Mouse (Mus musculus) midbrain, embryonic 15.5 days (tissue): ENCODE measurements around the gene Plekha7. TPM values are rescaled to one million over a fixed set of nuclear protein-coding genes. Genes with fewer than 3 reads are reported as not detected.

ENCODE experiments used
- ATAC-seq: fragments of 200-750 bp; cut with Nextera tagmentation; replicated peaks from 2 replicates; pipeline ENCODE4 v1.8.0; 2017; ENCODE audit warnings: moderate TSS enrichment
- H3K27ac ChIP-seq: fragments of 300-500 bp; sonication (generic); 2 replicates; pipeline ENCODE4 v1.5.1; 2015; ENCODE audit warnings: mild to moderate bottlenecking, inconsistent platforms
- H3K27me3 ChIP-seq: fragments of 300-500 bp; sonication (generic); replicated peaks from 2 replicates; pipeline ENCODE4 v1.6.1; 2015; ENCODE audit warnings: inconsistent platforms
- H3K36me3 ChIP-seq: fragments of 300-500 bp; sonication (generic); replicated peaks from 2 replicates; pipeline ENCODE4 v1.6.1; 2015; ENCODE audit warnings: inconsistent platforms
- H3K4me1 ChIP-seq: fragments of 300-500 bp; sonication (generic); 2 replicates; pipeline ENCODE4 v1.6.1; 2015; ENCODE audit warnings: inconsistent platforms
- H3K4me2 ChIP-seq: fragments of 300-500 bp; sonication (generic); 2 replicates; pipeline ENCODE4 v1.6.1; 2015; ENCODE audit warnings: inconsistent platforms, mild to moderate bottlenecking, moderate library complexity
- H3K4me3 ChIP-seq: fragments of 300-500 bp; sonication (generic); 2 replicates; pipeline ENCODE4 v1.5.1; 2015; ENCODE audit warnings: mild to moderate bottlenecking, inconsistent platforms
- H3K9ac ChIP-seq: fragments of 300-500 bp; sonication (generic); 2 replicates; pipeline ENCODE4 v1.6.1; 2015; ENCODE audit warnings: mild to moderate bottlenecking, inconsistent platforms
- H3K9me3 ChIP-seq: fragments of 300-500 bp; sonication (generic); 2 replicates; pipeline ENCODE4 v1.6.1; 2016; ENCODE audit warnings: inconsistent platforms
- WGBS: fragments of 180-500 bp; shearing (Covaris S2); methylation state at CpG from one replicate; pipeline ENCODE4 v1.1.7; 2015; ENCODE audit warnings: mixed read lengths; 5-methylcytosine and 5-hydroxymethylcytosine counted together
- polyA plus RNA-seq: library from polyadenylated mRNA; unstranded; fragments of >200 nt; fragmentation: Nextera tagmentation; extraction: Ambion mirVana; gene quantifications from 2 replicates; pipeline ENCODE4 v1.2.1, GENCODE M21; 2015

The Plekha7 gene
- polyA plus RNA-seq, 1 experiment from 2014 or later: 11.1 TPM

GRCm38 (mm10) chr7:116308632-116308991 is 436 bp upstream of the Plekha7 start:
- Histone ChIP-seq H3K27ac (no peak overlapping the region), H3K9ac (no peak overlapping the region), H3K4me3 (peak overlapping the region; percentile 64), H3K4me1 (peaks cover 19% of the 10 kb centered on the region), H3K4me2 (peak overlapping the region; percentile 98), H3K27me3 (peaks cover 11% of the 10 kb centered on the region; the same call in 1 of the 2 replicates), H3K36me3 (no peaks in the 10 kb centered on the region), H3K9me3 (no peaks in the 10 kb centered on the region)
- 2% methylated on average over 16 of the region's 16 CpGs for WGBS
- peak; percentile 3; the same call in 1 of the 2 replicates for ATAC-seq

GRCm38 (mm10) chr7:116307099-116307870 is 891 bp downstream of the Plekha7 start:
- under 1% methylated on average over 62 of the region's 63 CpGs for WGBS
- Histone ChIP-seq H3K4me1 (peaks cover 19% of the 10 kb centered on the region), H3K27me3 (peaks cover 11% of the 10 kb centered on the region; the same call in 1 of the 2 replicates), H3K4me3 (peak overlapping the region; percentile 64), H3K36me3 (no peaks in the 10 kb centered on the region), H3K9me3 (no peaks in the 10 kb centered on the region), H3K27ac (peak overlapping the region; percentile 62), H3K4me2 (peak overlapping the region; percentile 98), H3K9ac (peak overlapping the region; percentile 31)
- ATAC-seq: peak; percentile 85

GRCm38 (mm10) chr7:116306601-116307000 is 1.6 kb downstream of the Plekha7 start:
- Histone ChIP-seq H3K4me3 (peak overlapping the region; percentile 64), H3K4me2 (peak overlapping the region; percentile 98), H3K36me3 (no peaks in the 10 kb centered on the region), H3K27me3 (peaks cover 11% of the 10 kb centered on the region; the same call in 1 of the 2 replicates), H3K9ac (no peak overlapping the region), H3K9me3 (no peaks in the 10 kb centered on the region), H3K4me1 (peaks cover 19% of the 10 kb centered on the region), H3K27ac (no peak overlapping the region)
- ATAC-seq: no peak
- 6% methylated on average over 5 of the region's 5 CpGs for WGBS

GRCm38 (mm10) chr7:116301661-116302311 is 6.4 kb downstream of the Plekha7 start:
- Histone ChIP-seq H3K27me3 (no peaks in the 10 kb centered on the region), H3K4me3 (no peak overlapping the region), H3K4me1 (peaks cover 3% of the 10 kb centered on the region), H3K36me3 (no peaks in the 10 kb centered on the region), H3K9me3 (no peaks in the 10 kb centered on the region), H3K9ac (no peak overlapping the region), H3K27ac (no peak overlapping the region), H3K4me2 (no peak overlapping the region)
- WGBS: 90% methylated on average over 5 of the region's 5 CpGs
- ATAC-seq: no peak

GRCm38 (mm10) chr7:116301144-116301543 is 7.0 kb downstream of the Plekha7 start:
- H3K9me3 ChIP-seq: no peaks in the 10 kb centered on the region
- no peak overlapping the region for H3K4me3 ChIP-seq
- H3K36me3 ChIP-seq: no peaks in the 10 kb centered on the region
- no peaks in the 10 kb centered on the region for H3K4me1 ChIP-seq
- H3K27ac ChIP-seq: no peak overlapping the region
- no peak for ATAC-seq
- no peaks in the 10 kb centered on the region for H3K27me3 ChIP-seq
- 91% methylated on average over 4 of the region's 4 CpGs for WGBS
- no peak overlapping the region for H3K4me2 ChIP-seq
- H3K9ac ChIP-seq: no peak overlapping the region

- no peak for ATAC-seq
- no peak overlapping the region for H3K4me2 ChIP-seq
- 85% methylated on average over 2 of the region's 2 CpGs for WGBS
- H3K4me1 ChIP-seq: no peaks in the 10 kb centered on the region
- no peaks in the 10 kb centered on the region for H3K9me3 ChIP-seq
- no peak overlapping the region for H3K4me3 ChIP-seq
- H3K27ac ChIP-seq: no peak overlapping the region
- H3K9ac ChIP-seq: no peak overlapping the region
- H3K36me3 ChIP-seq: no peaks in the 10 kb centered on the region
- no peaks in the 10 kb centered on the region for H3K27me3 ChIP-seq
Measured at GRCm38 (mm10) chr7:116298851-116299250, 9.3 kb downstream of the Plekha7 start.

GRCm38 (mm10) chr7:116298389-116298788 is 9.8 kb downstream of the Plekha7 start:
- no peaks in the 10 kb centered on the region for H3K4me1 ChIP-seq
- H3K9ac ChIP-seq: no peak overlapping the region
- no peak overlapping the region for H3K4me2 ChIP-seq
- 66% methylated on average over 10 of the region's 10 CpGs for WGBS
- H3K9me3 ChIP-seq: no peaks in the 10 kb centered on the region
- no peak for ATAC-seq
- no peak overlapping the region for H3K4me3 ChIP-seq
- no peaks in the 10 kb centered on the region for H3K36me3 ChIP-seq
- no peaks in the 10 kb centered on the region for H3K27me3 ChIP-seq
- no peak overlapping the region for H3K27ac ChIP-seq

- Histone ChIP-seq H3K36me3 (no peaks in the 10 kb centered on the region), H3K27ac (no peak overlapping the region), H3K9me3 (no peaks in the 10 kb centered on the region), H3K9ac (no peak overlapping the region), H3K27me3 (no peaks in the 10 kb centered on the region), H3K4me2 (no peak overlapping the region), H3K4me1 (no peaks in the 10 kb centered on the region), H3K4me3 (no peak overlapping the region)
- WGBS: 44% methylated on average over 3 of the region's 3 CpGs
- ATAC-seq: no peak
Measured at GRCm38 (mm10) chr7:116294961-116295360, 13.2 kb downstream of the Plekha7 start.

GRCm38 (mm10) chr7:116292377-116292776 is 15.8 kb downstream of the Plekha7 start:
- no peak for ATAC-seq

GRCm38 (mm10) chr7:116290559-116290958 is 17.6 kb downstream of the Plekha7 start:
- 87% methylated on average over 1 of the region's 1 CpGs for WGBS
- Histone ChIP-seq H3K27me3 (no peaks in the 10 kb centered on the region), H3K9me3 (no peaks in the 10 kb centered on the region), H3K4me3 (no peak overlapping the region), H3K27ac (no peak overlapping the region), H3K9ac (no peak overlapping the region), H3K4me1 (no peaks in the 10 kb centered on the region), H3K36me3 (no peaks in the 10 kb centered on the region), H3K4me2 (no peak overlapping the region)
- ATAC-seq: no peak

More at GRCm38 (mm10) chr7:116292377-116292776, 15.8 kb downstream of the Plekha7 start:
- H3K36me3 ChIP-seq: no peaks in the 10 kb centered on the region
- no peak overlapping the region for H3K4me2 ChIP-seq
- H3K27me3 ChIP-seq: no peaks in the 10 kb centered on the region
- no peak overlapping the region for H3K27ac ChIP-seq
- H3K9ac ChIP-seq: no peak overlapping the region
- no peaks in the 10 kb centered on the region for H3K9me3 ChIP-seq
- no peaks in the 10 kb centered on the region for H3K4me1 ChIP-seq
- H3K4me3 ChIP-seq: no peak overlapping the region
- 47% methylated on average over 5 of the region's 5 CpGs for whole genome bisulfite sequencing

- 95% methylated on average over 3 of the region's 3 CpGs for WGBS
- no peak overlapping the region for H3K4me3 ChIP-seq
- H3K9me3 ChIP-seq: no peaks in the 10 kb centered on the region
- H3K4me1 ChIP-seq: no peaks in the 10 kb centered on the region
- H3K27ac ChIP-seq: no peak overlapping the region
- ATAC-seq: no peak
- no peaks in the 10 kb centered on the region for H3K27me3 ChIP-seq
- H3K36me3 ChIP-seq: no peaks in the 10 kb centered on the region
- H3K9ac ChIP-seq: no peak overlapping the region
- no peak overlapping the region for H3K4me2 ChIP-seq
Measured at GRCm38 (mm10) chr7:116288996-116289395, 19.2 kb downstream of the Plekha7 start.

- no peak for ATAC-seq
- Histone ChIP-seq H3K27me3 (no peaks in the 10 kb centered on the region), H3K9ac (no peak overlapping the region), H3K9me3 (no peaks in the 10 kb centered on the region), H3K4me3 (no peak overlapping the region), H3K36me3 (no peaks in the 10 kb centered on the region), H3K27ac (no peak overlapping the region), H3K4me2 (no peak overlapping the region), H3K4me1 (no peaks in the 10 kb centered on the region)
- 80% methylated on average over 5 of the region's 5 CpGs for WGBS
Measured at GRCm38 (mm10) chr7:116287959-116288358, 20.2 kb downstream of the Plekha7 start.
